Mouse (Mus musculus) ES-Bruce4 (cell line): ENCODE data around the gene Hdac9. TPM values are rescaled to one million over a fixed set of nuclear protein-coding genes. Genes with fewer than 3 reads are reported as not detected.

Experiments
- H3K27ac ChIP-seq: 2 replicates; pipeline ENCODE4 v1.5.1; 2012; ENCODE audit warnings: low read length, inconsistent platforms; ENCODE audit not compliant: insufficient read depth
- H3K27me3 ChIP-seq: 2 replicates; pipeline ENCODE4 v1.6.1; 2012; ENCODE audit warnings: mild to moderate bottlenecking, low read length, inconsistent platforms; ENCODE audit not compliant: control insufficient read depth, poor library complexity, insufficient read depth, severe bottlenecking
- H3K36me3 ChIP-seq: 2 replicates; pipeline ENCODE4 v1.6.1; 2012; ENCODE audit warnings: inconsistent platforms, mild to moderate bottlenecking, low read length, moderate library complexity; ENCODE audit not compliant: control insufficient read depth, poor library complexity, insufficient read depth, severe bottlenecking
- H3K4me1 ChIP-seq: one replicate; pipeline ENCODE4 v1.8.1; 2011; ENCODE audit warnings: low read length; ENCODE audit not compliant: control insufficient read depth, insufficient read depth
- H3K4me3 ChIP-seq: 2 replicates; pipeline ENCODE4 v1.5.1; 2011; ENCODE audit warnings: low read depth, mild to moderate bottlenecking, low read length
- H3K9ac ChIP-seq: 2 replicates; pipeline ENCODE4 v1.6.1; 2012; ENCODE audit warnings: low read depth, mild to moderate bottlenecking, inconsistent platforms; ENCODE audit not compliant: poor library complexity, severe bottlenecking
- H3K9me3 ChIP-seq: replicated peaks from 2 replicates; pipeline ENCODE4 v1.6.1; 2012; ENCODE audit warnings: mild to moderate bottlenecking, low read length, inconsistent platforms; ENCODE audit not compliant: control insufficient read depth, poor library complexity, insufficient read depth, severe bottlenecking
- CTCF ChIP-seq: IDR thresholded peaks from one replicate; pipeline ENCODE4 v1.8.1; 2011; ENCODE audit warnings: low read depth, low read length
- EP300 ChIP-seq: IDR thresholded peaks from 2 replicates; pipeline ENCODE4 v1.6.1; 2011; ENCODE audit warnings: low read depth, low read length; ENCODE audit not compliant: insufficient read depth
- POLR2A ChIP-seq: IDR thresholded peaks from one replicate; pipeline ENCODE4 v1.8.1; 2011; ENCODE audit warnings: low read length; ENCODE audit not compliant: insufficient read depth
- polyA plus RNA-seq: library from polyadenylated mRNA; stranded (reverse); fragments of >200 nt; gene quantifications from 2 replicates; pipeline ENCODE4 v1.2.4, GENCODE M21; 2011; ENCODE audit warnings: low read depth; ENCODE audit not compliant: missing spikeins, insufficient read depth, insufficient read length

Hdac9 gene
- polyA plus RNA-seq, 1 experiment, result 1.6 TPM

- Histone ChIP-seq H3K4me1 (no peaks in the 10 kb centered on the region), H3K4me3 (no peak overlapping the region), H3K9me3 (no peaks in the 10 kb centered on the region), H3K36me3 (no peaks in the 10 kb centered on the region), H3K27me3 (no peaks in the 10 kb centered on the region), H3K9ac (no peak overlapping the region), H3K27ac (no peak overlapping the region)
- no peak for TF ChIP-seq EP300
- TF ChIP-seq CTCF, result no peak
- no peak for TF ChIP-seq POLR2A
Observed at GRCm38 (mm10) chr12:34841196-34841595, 75.7 kb downstream of the Hdac9 start.

GRCm38 (mm10) chr12:34837318-34837717 lies 79.6 kb downstream of the Hdac9 start:
- TF ChIP-seq POLR2A (no peak), CTCF (no peak), EP300 (no peak)
- Histone ChIP-seq H3K27ac (no peak overlapping the region), H3K4me3 (no peak overlapping the region), H3K9ac (no peak overlapping the region), H3K9me3 (no peaks in the 10 kb centered on the region), H3K27me3 (no peaks in the 10 kb centered on the region), H3K4me1 (no peaks in the 10 kb centered on the region), H3K36me3 (no peaks in the 10 kb centered on the region)

- Histone ChIP-seq H3K27ac (no peak overlapping the region), H3K4me3 (no peak overlapping the region), H3K36me3 (no peaks in the 10 kb centered on the region), H3K9ac (no peak overlapping the region), H3K27me3 (no peaks in the 10 kb centered on the region), H3K4me1 (no peaks in the 10 kb centered on the region), H3K9me3 (no peaks in the 10 kb centered on the region)
- TF ChIP-seq EP300 (no peak), CTCF (no peak), POLR2A (no peak)
Observed at GRCm38 (mm10) chr12:34836864-34837263, 80.0 kb downstream of the Hdac9 start.

- Histone ChIP-seq H3K9me3 (no peaks in the 10 kb centered on the region), H3K4me1 (no peaks in the 10 kb centered on the region), H3K9ac (no peak overlapping the region), H3K4me3 (no peak overlapping the region), H3K27me3 (no peaks in the 10 kb centered on the region), H3K27ac (no peak overlapping the region), H3K36me3 (no peaks in the 10 kb centered on the region)
- no peak for TF ChIP-seq CTCF
- TF ChIP-seq EP300, result no peak
- no peak for TF ChIP-seq POLR2A
Observed at GRCm38 (mm10) chr12:34836085-34836484, 80.8 kb downstream of the Hdac9 start.

- Histone ChIP-seq H3K36me3 (no peaks in the 10 kb centered on the region), H3K4me3 (no peak overlapping the region), H3K27me3 (no peaks in the 10 kb centered on the region), H3K27ac (no peak overlapping the region), H3K9me3 (no peaks in the 10 kb centered on the region), H3K9ac (no peak overlapping the region), H3K4me1 (no peaks in the 10 kb centered on the region)
- TF ChIP-seq EP300 (no peak), POLR2A (no peak), CTCF (no peak)
Observed at GRCm38 (mm10) chr12:34835493-34835892, 81.4 kb downstream of the Hdac9 start.

- H3K36me3 ChIP-seq, result no peaks in the 10 kb centered on the region
- no peaks in the 10 kb centered on the region for H3K9me3 ChIP-seq
- no peaks in the 10 kb centered on the region for H3K27me3 ChIP-seq
- H3K9ac ChIP-seq, result no peak overlapping the region
- no peak overlapping the region for H3K27ac ChIP-seq
- H3K4me3 ChIP-seq, result no peak overlapping the region
- no peaks in the 10 kb centered on the region for H3K4me1 ChIP-seq
- TF ChIP-seq CTCF, result no peak
- no peak for TF ChIP-seq EP300
- no peak for TF ChIP-seq POLR2A
Observed at GRCm38 (mm10) chr12:34828684-34829083, 88.2 kb downstream of the Hdac9 start.
